Mouse (Mus musculus) kidney, adult 8-10 months (tissue): ENCODE measurements around the gene Ltc4s.

Source experiments
- DNase-seq, 2 experiments: peaks; one replicate each; pipeline ENCODE4 v3.0.0; 2022

The Ltc4s gene

GRCm38 (mm10) chr11:50238324-50238723 lies at the start of gene Ltc4s:
Ltc4s (minus strand) TSS chr11:50238616.
- DNase-seq = no peak

DNA sequence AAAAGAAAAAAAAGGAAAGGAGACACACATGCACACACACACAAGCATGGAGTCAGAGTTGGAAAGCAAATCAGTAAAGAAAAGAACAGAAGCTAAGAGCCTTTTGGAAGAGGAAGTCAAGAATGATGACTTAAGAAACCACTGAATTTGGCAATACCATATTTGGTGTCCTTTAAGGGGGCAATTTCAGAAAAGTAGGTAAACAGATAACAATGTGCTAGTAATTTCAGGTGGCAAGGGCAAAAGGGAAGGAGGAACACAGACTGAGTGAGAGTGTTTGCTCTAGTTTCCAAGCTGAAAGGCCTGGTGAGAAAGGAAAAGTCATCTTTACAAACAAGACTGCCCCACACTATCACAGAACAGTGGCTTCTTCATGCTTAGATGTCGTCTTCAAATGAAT lies 48.0 kb upstream of the Ltc4s start:
- DNase-seq = no peak

- peak in 1 of 2 experiments; percentile 31 for DNase-seq
Measured at GRCm38 (mm10) chr11:50285696-50286095, 47.3 kb upstream of the Ltc4s start.

GRCm38 (mm10) chr11:50285263-50285662 lies 46.8 kb upstream of the Ltc4s start:
- DNase-seq = no peak

DNA sequence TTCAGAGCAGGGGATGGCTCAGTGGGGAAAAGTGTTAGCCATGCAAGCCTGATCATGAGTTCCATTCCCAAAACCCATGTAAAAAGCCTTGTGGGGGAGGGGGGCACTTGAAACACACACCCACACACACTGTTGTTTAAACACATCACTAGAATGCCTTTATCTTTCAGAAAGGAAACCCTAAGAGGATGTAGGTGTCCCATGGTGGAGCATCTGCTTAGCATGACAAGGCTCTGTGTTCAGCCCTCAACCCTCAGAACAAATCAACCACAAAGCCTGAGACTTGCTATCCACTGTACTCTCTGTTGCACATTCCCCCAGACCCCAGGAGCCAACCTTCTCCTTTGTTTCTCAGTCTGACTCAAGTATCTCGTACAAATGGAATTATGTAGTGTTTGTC lies 41.6 kb upstream of the Ltc4s start:
- DNase-seq = no peak

GRCm38 (mm10) chr11:50279005-50279404 lies 40.6 kb upstream of the Ltc4s start:
- no peak for DNase-seq

GRCm38 (mm10) chr11:50277706-50278105 lies 39.3 kb upstream of the Ltc4s start:
- no peak for DNase-seq

- DNase-seq = no peak
Measured at GRCm38 (mm10) chr11:50277025-50277424, 38.6 kb upstream of the Ltc4s start.

DNA sequence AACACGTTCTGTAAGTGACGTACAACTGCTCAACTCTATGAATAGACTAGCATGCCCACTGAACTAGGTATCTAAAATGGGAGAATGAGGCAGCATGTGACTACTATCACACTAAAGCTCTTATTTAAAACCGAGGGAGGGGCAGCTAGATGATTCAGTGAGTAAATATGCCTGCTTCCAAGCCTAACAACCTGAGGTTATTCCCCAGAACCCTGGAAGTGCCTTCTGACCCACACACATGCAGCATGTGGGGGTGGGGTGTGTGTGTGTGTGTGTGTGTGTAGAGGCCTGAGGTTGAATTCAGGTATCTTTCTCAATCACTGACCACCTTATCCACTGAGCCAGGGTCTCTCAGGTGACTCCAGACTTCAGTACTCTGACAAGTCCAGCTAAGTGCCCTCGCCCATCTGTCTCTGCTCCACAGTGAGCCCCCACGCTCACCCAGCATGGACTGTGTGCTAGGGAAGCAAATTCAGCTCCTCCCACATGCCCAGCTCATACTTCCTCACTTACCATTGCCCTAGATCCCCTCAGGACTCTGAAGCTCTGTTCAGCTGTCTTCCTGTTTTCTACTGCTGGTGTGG lies 37.2 kb upstream of the Ltc4s start:
- DNase-seq = no peak

- no peak for DNase-seq
Measured at GRCm38 (mm10) chr11:50275077-50275476, 36.7 kb upstream of the Ltc4s start.

GRCm38 (mm10) chr11:50272819-50273218 lies 34.4 kb upstream of the Ltc4s start:
- DNase-seq = no peak

DNA sequence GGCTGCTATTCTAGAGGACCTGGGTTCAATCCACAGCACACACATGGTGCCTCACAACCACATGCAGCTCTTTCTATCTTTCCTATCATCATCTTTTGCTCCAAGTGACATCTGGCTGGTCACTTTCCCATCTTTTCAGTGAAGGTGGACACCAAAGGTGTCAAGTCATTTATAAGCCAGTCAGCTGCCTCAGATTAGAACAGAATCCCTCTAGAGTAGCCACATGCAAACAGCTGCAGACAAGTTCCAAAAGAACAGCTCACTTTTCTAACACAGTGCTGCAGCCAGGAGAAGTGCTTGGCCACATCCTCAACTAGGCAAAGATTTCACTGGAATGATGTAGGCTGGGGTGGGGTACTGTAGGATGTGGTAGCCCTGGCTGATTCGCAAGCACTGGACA lies 31.5 kb upstream of the Ltc4s start:
- DNase-seq = no peak

DNA sequence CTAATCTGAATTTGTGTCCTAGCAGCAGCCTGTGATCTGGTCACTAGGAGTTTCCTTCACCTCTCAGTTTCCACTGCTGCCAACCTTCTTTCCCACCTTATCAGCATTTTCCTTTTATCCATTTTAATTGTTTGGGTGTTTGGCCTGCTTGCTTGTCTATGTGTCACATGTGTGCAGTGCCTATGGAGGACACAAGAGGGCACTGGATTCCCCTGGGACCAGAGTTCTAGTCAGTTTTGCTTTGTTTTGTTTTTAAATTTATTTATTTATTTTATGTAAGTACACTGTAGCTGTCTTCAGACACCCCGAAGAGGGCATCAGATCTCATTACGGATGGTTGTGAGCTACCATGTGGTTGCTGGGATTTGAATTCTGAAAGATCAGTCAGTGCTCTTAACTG lies 30.7 kb upstream of the Ltc4s start:
- peak in 1 of 2 experiments; percentile 43 for DNase-seq

GRCm38 (mm10) chr11:50266997-50267396 lies 28.6 kb upstream of the Ltc4s start:
- DNase-seq = no peak

DNA sequence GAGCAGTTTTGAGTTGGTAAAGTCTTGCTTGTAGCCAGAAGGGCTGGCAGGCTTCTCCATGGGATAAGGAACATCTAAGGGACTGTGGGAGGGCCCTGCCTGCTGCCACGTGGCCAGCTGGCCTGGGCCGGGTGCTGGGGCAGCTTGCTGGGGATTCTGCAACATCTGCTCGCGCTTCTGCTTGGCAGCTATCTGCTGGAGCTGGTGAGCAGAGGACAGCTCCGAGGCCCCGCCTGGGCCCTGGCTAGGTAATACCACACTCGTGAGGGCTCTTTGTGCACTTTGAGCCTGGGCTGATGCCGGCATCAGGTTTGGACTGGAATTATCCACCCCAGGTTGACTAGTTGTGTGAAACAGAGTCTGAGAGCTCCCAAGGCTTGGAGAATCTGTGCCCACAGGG lies 27.5 kb upstream of the Ltc4s start:
- DNase-seq = peak; percentile 88 to 89

GRCm38 (mm10) chr11:50263198-50263597 lies 24.8 kb upstream of the Ltc4s start:
- DNase-seq = no peak

GRCm38 (mm10) chr11:50262020-50262419 lies 23.6 kb upstream of the Ltc4s start:
- DNase-seq = peak; percentile 58 to 73

DNA sequence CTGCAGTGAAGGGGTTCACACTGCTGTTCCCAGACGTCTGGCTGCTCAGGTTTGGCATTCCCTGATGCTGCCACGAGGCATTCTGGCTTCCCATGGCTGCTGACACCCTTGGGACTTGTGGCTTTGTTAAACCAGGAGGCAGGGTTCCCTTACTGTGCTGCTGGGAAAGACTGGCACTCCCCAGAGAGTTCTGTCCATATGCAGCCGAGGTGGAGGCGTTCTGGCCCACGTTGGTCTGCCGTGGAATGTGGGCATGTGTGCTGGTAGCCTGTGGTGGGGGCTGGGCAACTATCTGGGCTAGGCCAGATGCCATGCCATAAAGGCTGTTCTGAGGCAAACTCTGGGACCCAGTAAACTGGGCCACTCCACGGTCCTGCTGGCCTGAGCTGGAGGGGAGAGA lies 19.9 kb upstream of the Ltc4s start:
- DNase-seq = no peak

DNA sequence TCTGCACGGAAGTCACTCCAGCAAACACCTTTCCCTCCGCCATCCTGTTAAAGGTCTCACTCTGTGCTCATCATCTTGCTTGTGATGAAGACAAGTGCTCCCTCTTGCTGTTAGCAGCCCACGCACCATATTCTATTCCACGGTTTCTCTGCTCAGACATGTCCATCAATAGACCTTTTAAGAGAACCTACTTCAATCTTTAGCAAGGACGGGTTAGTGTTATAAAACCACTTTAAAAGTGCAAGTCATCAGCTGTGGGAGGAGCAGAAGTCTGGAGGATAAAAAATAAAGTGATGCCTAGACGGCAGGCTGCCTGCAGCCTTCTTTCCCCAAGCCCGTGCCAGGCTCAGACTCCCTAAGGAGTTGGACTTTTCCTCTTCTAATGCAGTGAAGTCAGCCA lies 18.2 kb upstream of the Ltc4s start:
- DNase-seq = no peak

GRCm38 (mm10) chr11:50254010-50254580 lies 15.7 kb upstream of the Ltc4s start:
- no peak for DNase-seq

GRCm38 (mm10) chr11:50253393-50253792 lies 15.0 kb upstream of the Ltc4s start:
- DNase-seq = no peak

- no peak for DNase-seq
Measured at GRCm38 (mm10) chr11:50252684-50253265, 14.4 kb upstream of the Ltc4s start.

DNA sequence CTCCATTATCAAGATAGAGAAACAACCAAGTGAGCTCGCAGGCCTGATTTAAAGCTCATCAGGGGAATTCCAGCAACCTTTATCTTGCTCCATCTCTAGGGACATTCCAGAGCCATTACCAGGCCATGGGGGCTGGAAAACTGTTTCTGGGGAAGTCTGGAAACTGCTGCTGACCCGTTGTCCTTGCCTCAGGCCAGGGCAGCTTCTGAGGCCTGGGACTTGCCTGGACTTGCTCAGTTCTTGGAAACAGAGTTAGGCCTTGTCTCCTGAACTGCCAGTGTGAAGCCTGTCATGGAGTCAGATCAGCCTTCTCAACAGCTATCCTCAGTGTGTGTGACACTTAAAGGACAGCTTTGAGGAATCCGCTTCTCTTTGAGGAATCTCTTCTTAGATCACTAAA lies 13.8 kb upstream of the Ltc4s start:
- peak in 1 of 2 experiments; percentile 54 for DNase-seq

GRCm38 (mm10) chr11:50248473-50249171 lies 10.2 kb upstream of the Ltc4s start:
- no peak for DNase-seq
